Mouse (Mus musculus) urinary bladder, postnatal 36 days (tissue): Measurements from ENCODE around the gene Ociad1.
"Not testable (repeated sequence)": the region's sequence is repeated elsewhere in the genome, so short reads cannot be mapped to it uniquely, and the experiment has no call there.

Experiments
- DNase-seq, 2 experiments: peaks; one replicate each; pipeline ENCODE4 v3.0.0; 2022; ENCODE audit warnings: low spot score in 2 of 2, mixed read lengths in 1 of 2

Ociad1 gene

GRCm38 (mm10) chr5:73284046-73284445 is 8.5 kb upstream of the Ociad1 start:
- no peak for DNase-seq

- DNase-seq = no peak
Observed at GRCm38 (mm10) chr5:73285470-73285978, 7.1 kb upstream of the Ociad1 start.

- no peak for DNase-seq
Observed at GRCm38 (mm10) chr5:73286603-73287002, 6.0 kb upstream of the Ociad1 start.

GRCm38 (mm10) chr5:73289900-73290299 is 2.7 kb upstream of the Ociad1 start:
- DNase-seq = no peak

- no peak for DNase-seq
Observed at GRCm38 (mm10) chr5:73293458-73293827, 859 bp downstream of the Ociad1 start.

- DNase-seq = no peak
Observed at GRCm38 (mm10) chr5:73295016-73295415, 2.4 kb downstream of the Ociad1 start.

GRCm38 (mm10) chr5:73295916-73296315 is 3.3 kb downstream of the Ociad1 start:
- no peak for DNase-seq

GRCm38 (mm10) chr5:73301601-73302307 is 9.2 kb downstream of the Ociad1 start:
- DNase-seq = no peak

GRCm38 (mm10) chr5:73304507-73304906 is 11.9 kb downstream of the Ociad1 start:
- no peak for DNase-seq

- no peak for DNase-seq
Observed at GRCm38 (mm10) chr5:73306486-73306885, 13.9 kb downstream of the Ociad1 start.

- DNase-seq = no peak
Observed at GRCm38 (mm10) chr5:73307297-73307696, 14.7 kb downstream of the Ociad1 start.

GRCm38 (mm10) chr5:73309496-73309895 is 16.9 kb downstream of the Ociad1 start:
- no peak for DNase-seq

GRCm38 (mm10) chr5:73310401-73310800 is 17.8 kb downstream of the Ociad1 start:
- DNase-seq = no peak

GRCm38 (mm10) chr5:73311458-73311857 is 18.9 kb downstream of the Ociad1 start:
- DNase-seq = no peak

GRCm38 (mm10) chr5:73313591-73313990 is 21.0 kb downstream of the Ociad1 start:
- no peak for DNase-seq

GRCm38 (mm10) chr5:73314654-73315053 is 22.1 kb downstream of the Ociad1 start:
- DNase-seq = no peak

- no peak for DNase-seq
Observed at GRCm38 (mm10) chr5:73319306-73319705, 26.7 kb downstream of the Ociad1 start.

- not testable (repeated sequence) for DNase-seq
Observed at GRCm38 (mm10) chr5:73322684-73323083, 30.1 kb downstream of the Ociad1 start.

- no peak for DNase-seq
Observed at GRCm38 (mm10) chr5:73323602-73324001, 31.0 kb downstream of the Ociad1 start.

GRCm38 (mm10) chr5:73324526-73325170 is 32.1 kb downstream of the Ociad1 start:
- DNase-seq = no peak

- no peak for DNase-seq
Observed at GRCm38 (mm10) chr5:73331002-73331401, 38.4 kb downstream of the Ociad1 start.

- no peak for DNase-seq
Observed at GRCm38 (mm10) chr5:73336448-73336847, 43.9 kb downstream of the Ociad1 start.
